In genomic region chr4:26627744-26628143, GRCm38 (mm10) we compare ENCODE assay signal across 17 mouse cellular contexts.
"Had no signal": no experiment of that assay in that cellular context is flagged by ENCODE, and none has a peak within 500 bp of the region (broad histone marks: within the 10 kb centered on the region; RNA-seq: fewer than 3 reads in every experiment).

No protein-coding gene starts in this region.

- ATAC-seq: midbrain, embryonic 13.5 days; midbrain, embryonic 15.5 days had no signal

- H3K36me3 ChIP-seq: midbrain, embryonic 13.5 days; midbrain, embryonic 15.5 days; neural tube, embryonic 13.5 days; neural tube, embryonic 15.5 days had no signal

- H3K27me3 ChIP-seq: megakaryocyte, embryonic 14.5 days; midbrain, embryonic 13.5 days; midbrain, embryonic 15.5 days; neural tube, embryonic 13.5 days; neural tube, embryonic 15.5 days had no signal

- DNase-seq: lung, adult 18-20 months; lung, embryonic 14.5 days; lung, postnatal 10 days; lung, postnatal 4 days; retina, postnatal 1 day; right cerebral cortex, adult 18-20 months; right cerebral cortex, postnatal 25 days; right cerebral cortex, postnatal 4 days; spleen, adult 18-20 months; thymus, adult 18-20 months; thymus, postnatal 14 days; thymus, postnatal 36 days had no signal

- H3K4me3 ChIP-seq: megakaryocyte, embryonic 14.5 days; midbrain, embryonic 13.5 days; midbrain, embryonic 15.5 days; neural tube, embryonic 13.5 days; neural tube, embryonic 15.5 days had no signal
